Mouse (Mus musculus) MEL (cell line): ENCODE results near the gene Gm20605.

Source experiments
- BHLHE40 ChIP-seq: IDR thresholded peaks from 2 replicates; pipeline ENCODE4 v1.6.1; 2012; ENCODE audit warnings: low read depth, mild to moderate bottlenecking, inconsistent platforms, low read length, improper control_type of control experiment, borderline replicate concordance
- CTCF ChIP-seq, 3 experiments: IDR thresholded peaks in 2 of 3; conservative IDR thresholded peaks in 1 of 3; 2 replicates each; pipeline ENCODE4 v1.5.1; 2011 to 2012; ENCODE audit warnings: low read length in 3 of 3, low read depth in 2 of 3, mild to moderate bottlenecking in 2 of 3, improper control_type of control experiment in 1 of 3, inconsistent platforms in 1 of 3, mixed read lengths in 1 of 3, moderate library complexity in 1 of 3; ENCODE audit not compliant: control insufficient read depth in 1 of 3, insufficient read depth in 1 of 3, poor library complexity in 1 of 3, severe bottlenecking in 1 of 3
- E2F4 ChIP-seq: IDR thresholded peaks from 2 replicates; pipeline ENCODE4 v1.6.1; 2011; ENCODE audit warnings: low read depth, low read length, improper control_type of control experiment, borderline replicate concordance
- EP300 ChIP-seq, 2 experiments: IDR thresholded peaks; 2 replicates each; pipeline ENCODE4 v1.6.1; 2011; ENCODE audit warnings: improper control_type of control experiment in 2 of 2, low read length in 2 of 2, low read depth in 1 of 2, mild to moderate bottlenecking in 1 of 2
- GATA1 ChIP-seq: IDR thresholded peaks from 2 replicates; pipeline ENCODE4 v1.6.1; 2011; ENCODE audit warnings: low read depth, low read length, improper control_type of control experiment
- HCFC1 ChIP-seq: IDR thresholded peaks from 2 replicates; pipeline ENCODE4 v1.6.1; 2012; ENCODE audit warnings: low read depth, mild to moderate bottlenecking, inconsistent platforms, low read length, improper control_type of control experiment, moderate library complexity
- MAX ChIP-seq: IDR thresholded peaks from 2 replicates; pipeline ENCODE4 v1.6.1; 2011; ENCODE audit warnings: low read length, improper control_type of control experiment
- MAZ ChIP-seq: IDR thresholded peaks from 2 replicates; pipeline ENCODE4 v1.6.1; 2012; ENCODE audit warnings: low read depth, mild to moderate bottlenecking, inconsistent platforms, low read length, improper control_type of control experiment
- MYC ChIP-seq: IDR thresholded peaks from 2 replicates; pipeline ENCODE4 v1.6.1; 2011; ENCODE audit warnings: low read depth, mild to moderate bottlenecking, low read length, improper control_type of control experiment, moderate library complexity
- POLR2A ChIP-seq, 2 experiments: IDR thresholded peaks; 2 replicates each; pipeline ENCODE4 v1.6.1; 2011 to 2012; ENCODE audit warnings: low read length in 2 of 2, mild to moderate bottlenecking in 2 of 2, control low read depth in 1 of 2, improper control_type of control experiment in 1 of 2, low read depth in 1 of 2, moderate library complexity in 1 of 2; ENCODE audit not compliant: control insufficient read depth in 1 of 2, insufficient read depth in 1 of 2, poor library complexity in 1 of 2
- POLR2AphosphoS5 ChIP-seq: IDR thresholded peaks from 2 replicates; pipeline ENCODE4 v1.6.1; 2012; ENCODE audit warnings: low read depth, borderline replicate concordance, mild to moderate bottlenecking, inconsistent platforms, low read length, moderate library complexity, mixed read lengths
- RAD21 ChIP-seq: IDR thresholded peaks from 2 replicates; pipeline ENCODE4 v1.6.1; 2011; ENCODE audit warnings: mild to moderate bottlenecking, low read depth, low read length, improper control_type of control experiment

DNA sequence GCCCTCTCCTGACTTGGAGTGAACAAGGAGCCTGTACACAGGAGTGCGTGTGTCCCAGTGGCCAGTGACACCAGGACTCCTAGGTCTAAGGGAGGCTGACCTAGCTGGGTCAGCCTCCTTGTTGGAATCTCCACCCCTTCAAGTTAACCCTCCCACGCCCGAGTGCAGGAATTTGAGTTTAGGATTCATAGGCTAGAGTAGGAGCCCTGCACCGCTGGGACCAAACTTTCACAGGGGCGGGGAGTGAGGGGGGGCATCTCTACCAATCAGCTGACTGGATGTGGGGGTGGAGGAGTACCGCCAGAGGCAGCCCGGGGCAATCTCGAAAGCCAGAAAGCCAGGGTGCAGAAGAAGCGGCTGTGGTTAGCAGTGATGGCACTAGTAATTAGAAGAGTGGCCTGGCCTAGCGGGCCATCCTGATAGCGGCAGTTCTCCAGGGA is 16.7 kb downstream of the Gm20605 start, which contains the start of gene Irs3:
- TF ChIP-seq GATA1 (no peak), MAZ (no peak), MYC (no peak), BHLHE40 (no peak), CTCF (IDR thresholded peaks at IDR 0.05 in 2 of 3, conservative IDR thresholded peaks at IDR 0.05 in 1 of 3; ENCODE audit: control insufficient read depth in 1 of 3, insufficient read depth in 1 of 3, low read depth in 2 of 3, low read length in 3 of 3, poor library complexity in 1 of 3, severe bottlenecking in 1 of 3) (no peak), POLR2A (IDR thresholded peaks at IDR 0.05; ENCODE audit: control insufficient read depth in 1 of 2, insufficient read depth in 1 of 2, low read depth in 1 of 2, low read length in 2 of 2, poor library complexity in 1 of 2) (no peak), POLR2AphosphoS5 (no peak), RAD21 (no peak), E2F4 (no peak), HCFC1 (no peak), EP300 (IDR thresholded peaks at IDR 0.05; ENCODE audit: low read depth in 1 of 2, low read length in 2 of 2) (no peak), MAX (no peak)
